Mouse (Mus musculus) stomach, embryonic 14.5 days (tissue): Measurements from ENCODE around the gene Slc11a2. TPM values are rescaled to one million over a fixed set of nuclear protein-coding genes. Genes with fewer than 3 reads are reported as not detected.

ENCODE experiments used
- ATAC-seq: fragments of 200-750 bp; cut with Nextera tagmentation; 2 replicates; pipeline ENCODE4 v1.8.0; 2017; ENCODE audit warnings: low read depth, moderate TSS enrichment; ENCODE audit not compliant: insufficient number of reproducible peaks, insufficient read depth, low FRiP score
- H3K27ac ChIP-seq: fragments of 300-500 bp; sonication (generic); 2 replicates; pipeline ENCODE4 v1.5.1; 2014; ENCODE audit warnings: mild to moderate bottlenecking, low read length, moderate library complexity, mixed read lengths
- H3K27me3 ChIP-seq: fragments of 300-500 bp; sonication (generic); 2 replicates; pipeline ENCODE4 v1.6.1; 2014; ENCODE audit warnings: low read length, control low read depth, mixed read lengths; ENCODE audit not compliant: control insufficient read depth, insufficient read depth
- H3K36me3 ChIP-seq: fragments of 300-500 bp; sonication (generic); 2 replicates; pipeline ENCODE4 v1.6.1; 2014; ENCODE audit warnings: mild to moderate bottlenecking, control low read depth, low read length, moderate library complexity, mixed read lengths; ENCODE audit not compliant: control insufficient read depth, insufficient read depth
- H3K4me1 ChIP-seq: fragments of 300-500 bp; sonication (generic); 2 replicates; pipeline ENCODE4 v1.6.1; 2014; ENCODE audit warnings: low read length, control low read depth, mixed read lengths; ENCODE audit not compliant: control insufficient read depth, insufficient read depth
- H3K4me2 ChIP-seq: fragments of 300-500 bp; sonication (generic); replicated peaks from 2 replicates; pipeline ENCODE4 v1.6.1; 2014; ENCODE audit warnings: low read depth, low read length, control low read depth
- H3K4me3 ChIP-seq: fragments of 300-500 bp; sonication (generic); 2 replicates; pipeline ENCODE4 v1.5.1; 2014; ENCODE audit warnings: low read depth, low read length, control low read depth
- H3K9ac ChIP-seq: fragments of 300-500 bp; sonication (generic); replicated peaks from 2 replicates; pipeline ENCODE4 v1.6.1; 2014; ENCODE audit warnings: low read depth, mild to moderate bottlenecking, control low read depth, low read length, moderate library complexity, mixed read lengths
- H3K9me3 ChIP-seq: fragments of 300-500 bp; sonication (generic); 2 replicates; pipeline ENCODE4 v1.6.1; 2016; ENCODE audit warnings: low read depth, low read length, control low read depth; ENCODE audit not compliant: control insufficient read depth
- WGBS: fragments of 180-500 bp; shearing (Covaris S2); extraction: QIAGEN DNeasy Blood & Tissue Kit; methylation state at CpG from one replicate; pipeline ENCODE4 v1.1.7; 2014; 5-methylcytosine and 5-hydroxymethylcytosine counted together
- polyA plus RNA-seq: library from polyadenylated mRNA; unstranded; fragments of >200 nt; fragmentation: Nextera tagmentation; extraction: Ambion mirVana; gene quantifications from 2 replicates; pipeline ENCODE4 v1.2.1, GENCODE M21; 2014

Gene Slc11a2
- polyA plus RNA-seq, 1 experiment from 2014 or later: 13.5 TPM

GRCm38 (mm10) chr15:100391599-100391998, 33.3 kb downstream of the Slc11a2 start:
- H3K27me3 ChIP-seq: no peaks in the 10 kb centered on the region
- 92% methylated on average over 7 of the region's 7 CpGs for WGBS
- H3K27ac ChIP-seq: no peak overlapping the region
- H3K4me3 ChIP-seq: no peak overlapping the region
- H3K4me2 ChIP-seq: no peak overlapping the region
- peaks cover 18% of the 10 kb centered on the region for H3K36me3 ChIP-seq
- ATAC-seq: no peak
- no peaks in the 10 kb centered on the region for H3K4me1 ChIP-seq
- H3K9me3 ChIP-seq: no peaks in the 10 kb centered on the region
- no peak overlapping the region for H3K9ac ChIP-seq

- peaks cover 18% of the 10 kb centered on the region for H3K36me3 ChIP-seq
- ATAC-seq: 0 out of 2 replicates have a peak, but pooled peaks have one; percentile 23
- no peaks in the 10 kb centered on the region for H3K4me1 ChIP-seq
- no peak overlapping the region for H3K4me2 ChIP-seq
- H3K27me3 ChIP-seq: no peaks in the 10 kb centered on the region
- no peak overlapping the region for H3K4me3 ChIP-seq
- no peak overlapping the region for H3K9ac ChIP-seq
- H3K9me3 ChIP-seq: no peaks in the 10 kb centered on the region
- WGBS: 68% methylated on average over 7 of the region's 7 CpGs
- H3K27ac ChIP-seq: no peak overlapping the region
These were observed 33.8 kb downstream of the Slc11a2 start for GRCm38 (mm10) chr15:100391066-100391465.

GRCm38 (mm10) chr15:100388886-100389285, 36.0 kb downstream of the Slc11a2 start:
- H3K4me1 ChIP-seq: no peaks in the 10 kb centered on the region
- 55% methylated on average over 9 of the region's 9 CpGs for WGBS
- H3K27me3 ChIP-seq: no peaks in the 10 kb centered on the region
- ATAC-seq: no peak
- H3K4me2 ChIP-seq: no peak overlapping the region
- H3K9ac ChIP-seq: no peak overlapping the region
- H3K27ac ChIP-seq: no peak overlapping the region
- no peak overlapping the region for H3K4me3 ChIP-seq
- peaks cover 3% of the 10 kb centered on the region; the same call in 1 of the 2 replicates for H3K36me3 ChIP-seq
- H3K9me3 ChIP-seq: no peaks in the 10 kb centered on the region

- H3K27me3 ChIP-seq: no peaks in the 10 kb centered on the region
- no peak for ATAC-seq
- no peak overlapping the region for H3K27ac ChIP-seq
- H3K4me2 ChIP-seq: no peak overlapping the region
- H3K9ac ChIP-seq: no peak overlapping the region
- no peaks in the 10 kb centered on the region for H3K36me3 ChIP-seq
- no peaks in the 10 kb centered on the region for H3K9me3 ChIP-seq
- WGBS: 78% methylated on average over 16 of the region's 16 CpGs
- no peak overlapping the region for H3K4me3 ChIP-seq
- no peaks in the 10 kb centered on the region for H3K4me1 ChIP-seq
These were observed 36.5 kb downstream of the Slc11a2 start for GRCm38 (mm10) chr15:100388224-100388835.

GRCm38 (mm10) chr15:100387544-100388223, 37.2 kb downstream of the Slc11a2 start:
- H3K4me3 ChIP-seq: no peak overlapping the region
- no peak overlapping the region for H3K9ac ChIP-seq
- no peaks in the 10 kb centered on the region for H3K9me3 ChIP-seq
- no peak for ATAC-seq
- 83% methylated on average over 17 of the region's 17 CpGs for WGBS
- no peak overlapping the region for H3K27ac ChIP-seq
- H3K4me1 ChIP-seq: no peaks in the 10 kb centered on the region
- no peaks in the 10 kb centered on the region for H3K36me3 ChIP-seq
- no peaks in the 10 kb centered on the region for H3K27me3 ChIP-seq
- H3K4me2 ChIP-seq: no peak overlapping the region

- H3K27ac ChIP-seq: no peak overlapping the region
- ATAC-seq: no peak
- H3K9me3 ChIP-seq: no peaks in the 10 kb centered on the region
- 91% methylated on average over 9 of the region's 9 CpGs for WGBS
- H3K36me3 ChIP-seq: no peaks in the 10 kb centered on the region
- no peak overlapping the region for H3K4me3 ChIP-seq
- no peak overlapping the region for H3K4me2 ChIP-seq
- no peak overlapping the region for H3K9ac ChIP-seq
- no peaks in the 10 kb centered on the region for H3K27me3 ChIP-seq
- no peaks in the 10 kb centered on the region for H3K4me1 ChIP-seq
These were observed 39.2 kb downstream of the Slc11a2 start for GRCm38 (mm10) chr15:100385705-100386104.

GRCm38 (mm10) chr15:100380104-100380503, 44.8 kb downstream of the Slc11a2 start:
- WGBS: 31% methylated on average over 2 of the region's 2 CpGs
- 0 out of 2 replicates have a peak, but pooled peaks cover 3% of the 10 kb centered on the region for H3K4me1 ChIP-seq
- no peak overlapping the region for H3K4me3 ChIP-seq
- H3K9me3 ChIP-seq: no peaks in the 10 kb centered on the region
- H3K27ac ChIP-seq: no peak overlapping the region
- no peaks in the 10 kb centered on the region for H3K27me3 ChIP-seq
- H3K36me3 ChIP-seq: no peaks in the 10 kb centered on the region
- ATAC-seq: no peak
- no peak overlapping the region for H3K4me2 ChIP-seq
- no peak overlapping the region for H3K9ac ChIP-seq

GRCm38 (mm10) chr15:100379658-100380057, 45.2 kb downstream of the Slc11a2 start:
- Histone ChIP-seq H3K36me3 (no peaks in the 10 kb centered on the region), H3K4me2 (no peak overlapping the region), H3K4me3 (no peak overlapping the region), H3K9me3 (no peaks in the 10 kb centered on the region), H3K9ac (no peak overlapping the region), H3K27me3 (no peaks in the 10 kb centered on the region), H3K27ac (no peak overlapping the region), H3K4me1 (0 out of 2 replicates have a peak, but pooled peaks cover 3% of the 10 kb centered on the region)
- no peak for ATAC-seq
- 82% methylated on average over 8 of the region's 8 CpGs for WGBS
